Mouse (Mus musculus): ENCODE data around the gene Slit3.

DNA sequence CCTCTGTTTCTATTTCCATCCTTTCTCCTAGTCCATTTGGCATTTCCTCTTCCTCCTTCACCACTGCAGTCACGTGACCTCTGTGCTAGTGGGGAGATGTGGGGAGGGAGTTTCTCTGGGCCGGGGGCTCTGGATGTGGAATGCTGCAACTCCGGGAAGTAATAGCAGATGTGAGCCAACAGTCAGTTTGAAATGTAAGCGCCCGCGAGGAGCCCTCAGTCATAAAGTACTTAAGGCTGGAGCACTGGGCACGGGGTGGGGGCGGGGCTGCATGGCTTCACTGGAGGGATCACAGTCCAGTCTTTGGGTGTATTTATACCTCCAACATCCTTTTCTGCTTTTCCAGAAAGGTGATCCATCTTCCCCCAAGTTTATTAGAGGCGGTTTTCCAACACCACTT, 326.9 kb downstream of the Slit3 start:
- TF ChIP-seq POLR2A (IDR thresholded peaks at IDR 0.05; ENCODE audit: control insufficient read depth, extremely low read depth, insufficient read depth, low read length, poor library complexity) (no peak), CTCF (IDR thresholded peaks at IDR 0.05; ENCODE audit: borderline replicate concordance, control insufficient read depth, extremely low read depth, insufficient read depth, low read length, poor library complexity) (no peak)

Data from thymus, adult 2 months (tissue).